Mouse (Mus musculus) layer of hippocampus, adult 11-12 months (tissue): Measurements from ENCODE around the gene Chpf.

Experiments used
- DNase-seq: peaks from one replicate; pipeline ENCODE4 v3.0.0; 2022; ENCODE audit warnings: low spot score

Gene Chpf

GRCm38 (mm10) chr1:75440661-75441060 lies 38.4 kb downstream of the Chpf start:
- no peak for DNase-seq

- no peak for DNase-seq
Measured at GRCm38 (mm10) chr1:75438782-75439181, 40.3 kb downstream of the Chpf start.

- peak; percentile 87 for DNase-seq
Measured at GRCm38 (mm10) chr1:75435475-75436328, 43.4 kb downstream of the Chpf start, which contains the start of gene Gmppa. TSS of gene Gmppa (plus strand) at chr1:75435930.

GRCm38 (mm10) chr1:75425796-75426471 lies 53.2 kb downstream of the Chpf start:
- peak; percentile 70 for DNase-seq
